Mouse (Mus musculus) embryo, embryonic 10.5 days (tissue): ENCODE measurements around the gene Lepr.
A peak's percentile ranks its signal among the peaks of the same experiment; 100 is the strongest.

ENCODE experiments used
- DNase-seq: peaks from one replicate; pipeline ENCODE4 v3.0.0-alpha.2; 2015; ENCODE audit warnings: low spot score

Gene Lepr

DNA sequence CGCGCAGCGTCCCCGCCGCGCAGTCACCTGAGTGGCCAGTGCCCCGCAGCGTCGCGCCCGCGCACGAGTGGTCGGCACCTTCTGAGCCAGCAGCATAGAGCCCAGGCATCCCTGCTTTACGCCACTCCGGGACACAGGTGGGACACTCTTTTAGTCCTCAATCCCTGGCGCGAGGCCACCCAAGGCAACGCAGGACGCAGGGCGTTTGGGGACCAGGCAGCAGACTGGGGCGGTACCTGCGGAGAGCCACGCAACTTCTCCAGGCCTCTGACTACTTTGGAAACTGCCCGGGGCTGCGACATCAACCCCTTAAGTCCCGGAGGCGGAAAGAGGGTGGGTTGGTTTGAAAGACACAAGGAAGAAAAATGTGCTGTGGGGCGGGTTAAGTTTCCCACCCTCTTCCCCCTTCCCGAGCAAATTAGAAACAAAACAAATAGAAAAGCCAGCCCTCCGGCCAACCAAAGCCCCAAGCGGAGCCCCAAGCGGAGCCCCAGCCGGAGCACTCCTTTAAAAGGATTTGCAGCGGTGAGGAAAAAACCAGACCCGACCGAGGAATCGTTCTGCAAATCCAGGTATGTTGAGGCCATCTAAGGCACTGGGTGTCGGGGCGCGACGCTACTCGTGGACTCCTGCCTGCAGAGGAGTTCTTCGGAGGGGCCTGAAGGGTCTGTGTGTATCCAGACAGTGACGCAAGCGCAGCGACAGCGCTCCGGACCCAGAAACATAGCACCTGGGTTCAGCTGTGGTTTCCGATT lies at the start of gene Lepr:
Gene Lepr, plus strand, starts transcription at position 38 of the 755 bp plus-strand sequence.
- peak; percentile 58 for DNase-seq

DNA sequence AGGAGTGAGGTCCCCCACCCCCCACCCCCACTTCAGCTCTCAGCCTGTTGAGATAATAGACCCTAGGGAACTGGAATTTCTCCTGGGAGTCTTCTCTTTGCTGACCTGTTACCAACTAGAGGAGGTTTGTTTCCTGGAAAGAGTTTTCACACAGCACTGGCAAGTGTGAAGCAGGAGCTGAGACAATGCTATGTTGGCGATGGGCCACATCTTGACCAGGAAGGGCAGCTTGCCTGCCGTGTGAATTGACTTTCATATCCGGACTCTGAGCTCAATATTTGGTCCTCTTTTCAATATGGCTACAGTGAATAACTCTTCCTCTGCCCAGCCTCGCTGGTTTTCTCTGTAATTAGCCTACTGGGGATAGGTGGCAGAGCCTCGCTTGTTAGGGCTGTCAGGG lies 48.0 kb upstream of the Lepr start:
- DNase-seq: no peak

DNA sequence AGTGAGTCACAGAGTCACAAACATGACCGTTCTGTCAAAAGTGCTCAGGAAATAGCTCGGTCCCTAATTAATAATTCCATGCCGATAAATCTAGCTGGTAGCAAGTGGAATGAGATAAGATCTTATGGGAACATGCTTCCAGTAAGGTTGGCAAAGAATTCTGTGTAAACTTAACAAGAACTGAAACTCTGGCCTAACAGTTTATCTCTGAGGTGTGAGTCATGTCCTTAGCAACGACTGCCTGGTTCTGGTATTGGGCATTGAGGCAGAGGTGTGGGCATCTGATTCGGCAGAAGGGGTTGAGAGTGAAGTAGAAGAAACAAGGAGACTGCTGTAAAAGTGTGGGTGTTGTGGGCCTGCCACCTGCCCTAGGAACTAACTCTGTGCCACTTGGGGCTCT lies 47.4 kb upstream of the Lepr start:
- no peak for DNase-seq

DNA sequence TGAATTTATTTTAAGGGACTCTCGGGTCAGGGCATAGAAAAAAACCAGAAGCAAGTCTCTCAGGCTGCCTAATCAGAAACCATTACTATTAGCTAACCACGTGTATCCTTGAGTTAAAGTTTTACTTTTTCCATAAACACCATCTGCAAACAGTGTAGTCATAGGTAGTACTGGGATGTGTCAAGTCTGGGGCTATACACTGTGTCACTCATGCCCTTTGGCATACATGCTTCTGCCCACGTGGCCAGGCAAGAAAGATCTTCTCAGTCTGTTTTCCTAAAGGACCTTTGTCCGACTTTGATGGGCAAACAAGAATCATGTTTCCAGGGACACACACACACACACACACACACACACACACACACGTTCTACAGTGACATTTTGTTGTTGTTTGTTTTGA lies 42.4 kb upstream of the Lepr start:
- no peak for DNase-seq

DNA sequence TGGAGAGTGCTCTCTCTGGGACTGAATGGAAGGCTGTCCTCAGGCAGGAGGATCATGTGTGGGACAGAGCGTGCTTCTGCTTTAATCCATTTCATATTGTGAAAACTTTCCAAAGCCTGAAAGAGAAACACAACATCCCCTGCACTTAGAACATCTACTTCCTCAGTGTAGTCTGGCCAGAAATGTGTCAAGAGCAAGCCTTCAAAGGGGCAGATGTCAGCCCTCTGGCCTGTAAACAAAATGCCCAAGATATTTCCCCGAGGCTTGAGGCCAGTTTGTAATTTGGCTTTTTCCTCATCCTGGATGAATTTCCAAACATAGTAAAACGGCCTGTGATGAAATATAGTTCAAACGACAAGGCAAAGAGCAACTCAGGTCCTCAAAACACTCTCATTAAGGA lies 41.5 kb upstream of the Lepr start:
- no peak for DNase-seq

DNA sequence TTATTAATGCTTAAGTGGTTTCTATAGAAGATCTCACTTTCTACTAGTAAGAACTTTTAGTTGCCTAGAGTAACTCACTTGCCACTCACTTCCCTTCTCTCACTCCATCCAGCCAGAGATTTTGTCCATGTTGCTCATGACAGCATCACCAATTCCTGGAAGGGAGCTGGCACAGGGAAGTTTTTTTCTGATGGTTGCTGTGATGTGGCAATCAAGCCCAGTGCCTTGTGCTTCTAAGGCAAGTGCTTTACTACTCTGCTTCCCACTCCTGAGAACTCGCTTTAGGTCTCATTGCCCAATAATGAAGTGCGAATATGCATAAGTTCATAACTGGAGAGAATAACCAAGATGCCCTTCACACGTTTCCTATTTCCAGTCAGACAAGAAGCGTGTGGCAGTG lies 34.6 kb upstream of the Lepr start:
- no peak for DNase-seq

DNA sequence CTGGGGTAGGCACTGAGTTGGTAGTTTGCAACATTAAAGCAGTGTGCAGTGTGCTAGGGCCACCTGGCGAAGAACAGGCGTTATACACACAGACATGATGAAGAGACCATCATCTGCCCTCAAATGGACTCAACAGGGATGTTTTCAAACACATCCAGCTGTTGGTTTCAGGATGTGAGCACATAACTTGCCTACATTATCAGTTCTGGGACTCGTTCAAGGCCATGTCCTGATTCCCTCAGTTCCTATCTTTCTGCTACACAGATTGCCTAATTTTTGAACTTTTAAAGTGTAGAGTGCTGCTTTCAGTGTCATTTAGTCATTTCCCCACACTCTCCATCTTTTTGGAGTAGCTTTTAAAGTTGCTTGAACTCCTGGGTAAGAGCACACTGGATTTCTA lies 34.1 kb upstream of the Lepr start:
- DNase-seq: no peak

DNA sequence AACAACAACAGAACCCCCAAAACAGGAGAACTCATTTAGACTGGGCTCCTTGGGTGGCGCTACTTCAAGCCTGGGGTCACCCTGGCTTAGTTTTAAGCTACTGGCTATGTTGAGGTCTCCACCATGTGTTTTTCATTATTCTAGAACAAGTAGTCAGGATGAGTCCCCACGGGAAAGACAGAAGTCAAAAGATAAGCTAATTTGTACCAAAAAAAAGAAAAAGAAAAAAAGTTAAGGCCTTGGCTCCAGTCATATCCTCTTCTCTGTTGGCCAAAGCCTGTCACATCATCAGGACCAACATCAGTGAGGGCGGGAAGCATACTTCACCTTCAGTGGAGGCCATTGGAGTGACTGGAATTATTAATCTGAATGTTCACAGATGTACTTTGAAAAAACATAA lies 32.4 kb upstream of the Lepr start:
- no peak for DNase-seq

DNA sequence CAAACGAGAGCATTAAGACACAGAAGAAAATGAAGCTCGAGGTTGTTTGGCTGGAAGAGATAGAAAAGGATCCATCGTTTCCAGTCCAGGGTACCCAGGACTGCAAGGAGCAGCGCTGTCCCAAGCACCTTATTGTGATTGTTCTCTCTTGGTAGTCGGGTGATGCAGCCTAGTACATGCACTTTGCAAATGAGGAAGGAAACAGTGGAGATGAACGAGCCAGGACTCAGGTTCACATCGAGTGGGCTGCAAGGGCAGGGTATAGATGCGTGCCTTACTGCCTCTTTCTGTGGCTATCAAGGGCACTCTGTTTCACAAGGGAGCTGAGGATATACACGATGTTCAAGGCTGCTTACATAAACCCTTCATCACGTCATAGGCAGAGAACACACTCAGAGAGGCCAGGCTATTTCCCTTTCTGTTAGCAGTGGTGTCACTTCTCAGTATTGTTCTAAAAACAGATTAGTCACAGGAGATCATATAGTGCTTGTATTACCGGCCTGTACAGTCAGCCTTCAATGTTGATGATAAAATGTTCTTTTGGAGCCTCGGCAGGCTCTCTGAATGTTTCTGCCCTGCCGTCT lies 30.9 kb upstream of the Lepr start:
- DNase-seq: no peak

DNA sequence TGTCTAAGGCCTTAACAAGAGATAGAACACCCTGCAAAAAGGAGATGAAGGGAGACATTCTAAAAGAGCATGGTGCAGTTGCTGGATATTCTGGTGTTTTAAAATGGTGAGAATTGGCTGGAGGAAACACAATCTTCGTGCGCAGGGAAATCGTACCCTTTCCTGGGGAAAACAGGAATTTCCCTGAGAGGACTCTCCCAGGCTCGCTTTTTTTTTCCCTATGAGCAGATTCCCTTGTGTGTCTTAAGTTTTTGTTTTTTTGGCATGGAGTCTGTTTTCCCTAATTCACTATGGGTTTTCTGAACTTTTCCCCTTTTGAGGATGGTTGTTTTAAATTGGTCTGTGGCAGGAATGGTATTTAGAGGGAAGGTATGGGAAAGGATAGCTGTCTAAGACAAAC lies 28.0 kb upstream of the Lepr start:
- no peak for DNase-seq

DNA sequence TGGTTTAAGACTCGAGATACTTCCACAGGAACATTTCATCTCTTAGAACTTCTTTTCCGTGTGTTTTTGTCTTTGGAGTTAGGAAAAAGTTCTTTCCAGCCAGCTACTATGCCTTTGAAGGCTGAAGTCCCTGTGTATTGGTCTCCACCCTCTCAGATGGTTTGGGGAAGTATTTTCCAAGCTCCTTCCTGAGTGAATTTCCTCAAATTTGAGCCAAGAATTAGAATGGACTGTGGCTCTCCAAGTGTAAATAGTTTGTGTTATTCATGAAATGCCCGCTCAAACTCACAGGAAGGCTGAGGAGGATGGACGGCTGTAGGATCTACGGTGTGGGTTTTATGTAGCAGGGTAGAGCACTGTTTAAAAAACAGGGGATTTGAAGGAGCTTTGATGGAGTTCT lies 27.6 kb upstream of the Lepr start:
- DNase-seq: no peak

DNA sequence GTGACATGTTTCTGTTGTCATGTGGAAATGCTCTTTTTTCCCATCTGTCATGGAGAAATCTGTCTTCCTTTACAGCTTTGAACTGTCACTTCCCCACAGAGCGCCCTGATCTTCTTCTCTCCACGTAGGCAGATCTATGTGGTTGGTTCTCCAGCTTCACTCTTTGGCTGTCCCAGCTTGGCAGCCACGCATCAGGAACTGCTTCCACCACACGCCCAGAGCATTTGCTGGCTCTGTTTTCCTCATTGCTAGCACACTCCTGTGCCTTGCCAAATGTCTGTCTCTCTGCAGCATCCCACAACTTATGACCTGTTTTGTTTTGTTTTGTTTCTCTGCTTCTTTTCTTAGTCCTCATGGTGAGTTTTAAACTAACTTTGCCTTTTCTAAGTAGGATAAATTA lies 24.3 kb upstream of the Lepr start:
- no peak for DNase-seq

DNA sequence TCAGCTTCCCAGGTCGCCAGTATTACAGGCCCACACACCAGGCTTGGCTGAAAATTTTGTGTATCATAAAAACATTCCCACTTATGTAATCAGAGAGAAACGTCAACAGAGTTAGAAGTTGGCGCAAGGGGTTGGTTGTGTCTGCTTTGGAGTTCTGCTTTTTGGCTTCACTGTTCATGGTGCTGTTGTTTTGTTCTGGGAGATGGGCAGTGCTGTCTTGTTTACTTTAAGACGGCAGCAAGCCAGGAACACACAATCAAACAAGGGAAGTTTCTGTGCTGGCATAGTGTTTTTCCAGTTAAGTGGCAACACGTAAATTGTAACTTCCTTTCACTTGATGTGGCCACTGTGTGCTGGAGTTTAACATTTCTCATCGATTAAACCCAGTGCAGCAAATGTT lies 22.7 kb upstream of the Lepr start:
- DNase-seq: no peak

DNA sequence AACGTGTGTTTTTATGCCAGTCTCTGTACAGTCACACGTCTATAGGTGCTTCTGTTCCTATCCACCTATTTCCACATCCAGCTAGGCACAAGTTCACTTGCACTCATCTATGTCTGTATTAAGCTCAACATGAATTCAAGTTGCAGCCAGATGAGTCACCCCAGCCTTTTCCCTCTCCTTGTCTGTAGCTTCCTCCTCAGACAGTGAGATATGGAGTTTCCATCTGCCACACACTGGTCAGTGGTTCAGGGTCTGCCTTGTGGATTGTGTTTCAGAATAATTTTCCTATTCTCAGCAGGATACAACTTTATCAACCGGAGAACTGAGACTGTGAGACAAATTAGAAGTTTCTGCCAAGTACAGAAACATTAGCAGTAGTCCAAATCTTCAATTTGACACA lies 20.0 kb upstream of the Lepr start:
- DNase-seq: no peak

DNA sequence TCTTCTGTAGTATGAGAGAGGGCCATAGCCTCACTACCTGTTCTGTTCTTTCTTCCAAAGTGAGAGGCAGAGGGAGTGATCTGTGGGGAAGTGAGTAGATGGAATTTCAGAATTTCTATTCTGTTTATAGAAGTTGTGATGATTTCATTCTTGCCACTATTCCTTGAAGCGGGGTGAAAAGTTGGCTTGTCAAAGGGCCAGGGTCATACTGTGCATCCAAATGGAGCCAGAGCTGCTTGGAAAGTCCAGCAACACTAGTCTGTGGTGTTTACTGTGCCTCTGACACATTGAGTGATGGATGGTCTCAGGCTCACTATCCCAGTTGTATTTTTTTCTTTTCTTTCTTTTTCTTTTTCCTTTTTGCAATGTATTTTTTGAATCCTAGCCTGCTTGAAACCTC lies 17.8 kb upstream of the Lepr start:
- DNase-seq: no peak

DNA sequence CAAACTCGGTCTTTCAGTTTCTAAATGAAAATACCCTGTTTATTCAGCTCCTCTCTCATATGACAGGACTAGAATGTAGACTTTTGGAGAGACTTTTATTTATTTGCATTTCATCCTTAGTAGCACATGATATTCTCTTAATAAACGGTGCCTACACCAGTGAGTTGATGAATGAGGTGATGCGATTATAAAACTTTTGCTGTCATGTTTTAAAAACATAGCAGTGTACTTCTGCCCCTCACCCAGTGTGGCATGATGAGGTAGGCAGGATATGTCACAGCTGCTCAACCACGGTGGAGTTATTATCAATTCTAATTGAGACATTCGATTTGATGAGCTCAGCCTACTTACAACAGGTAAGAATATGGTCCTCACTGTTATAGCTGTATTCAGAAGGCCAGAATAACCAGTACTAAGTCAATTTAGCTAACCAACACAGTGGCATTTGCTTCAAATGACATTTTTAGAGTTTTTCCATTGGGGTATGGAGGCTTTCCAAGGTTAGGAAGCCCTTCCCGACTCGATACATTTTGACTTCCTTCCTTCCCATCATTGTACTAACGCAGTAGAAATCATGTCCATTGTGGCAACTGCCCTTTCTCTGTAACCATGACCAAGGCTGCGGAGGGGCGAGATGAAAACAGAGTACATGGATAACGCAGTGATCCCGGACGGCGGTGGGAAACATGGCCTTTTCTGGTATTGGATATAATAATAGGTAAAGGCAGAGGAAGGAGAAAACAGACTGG lies 16.1 kb upstream of the Lepr start:
- no peak for DNase-seq

DNA sequence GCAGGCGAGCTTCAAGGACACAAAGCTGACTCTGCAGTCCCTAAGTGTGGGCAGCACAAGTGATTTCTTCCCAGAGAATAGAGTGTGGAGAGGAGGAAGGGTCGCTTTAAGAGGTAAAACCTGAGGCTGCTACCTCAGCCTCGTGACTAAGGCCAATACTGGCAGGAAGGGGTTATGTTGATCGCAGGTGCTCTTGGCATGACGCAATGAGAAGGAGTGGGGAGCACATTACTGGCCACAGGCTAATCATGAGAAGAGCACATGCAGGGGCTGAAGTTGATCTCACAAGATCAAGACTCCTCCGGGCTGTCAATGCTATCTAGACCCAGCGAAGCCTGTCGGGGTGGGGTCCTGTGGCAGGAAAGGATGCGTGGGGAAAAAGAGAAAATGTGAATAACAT lies 11.9 kb upstream of the Lepr start:
- no peak for DNase-seq

DNA sequence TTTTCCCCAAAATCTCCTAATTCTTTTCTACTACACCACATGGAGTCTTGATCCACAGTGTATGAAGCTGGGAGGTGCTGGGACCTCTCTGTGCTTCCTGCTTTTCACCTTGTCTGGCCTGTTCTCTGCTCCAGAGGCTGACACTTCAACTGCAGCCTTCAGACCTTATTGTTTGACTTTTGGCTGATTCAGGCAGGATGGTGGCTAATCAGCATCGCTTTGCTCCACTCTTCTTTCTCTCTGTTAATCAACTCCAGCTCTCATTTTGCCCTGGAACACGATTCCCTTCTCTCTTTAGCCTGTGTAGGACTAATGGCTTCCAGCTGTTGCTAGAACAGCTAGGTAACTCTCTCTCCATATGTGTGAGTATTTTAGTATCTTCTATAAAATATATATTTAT lies 10.0 kb upstream of the Lepr start:
- DNase-seq: peak; percentile 79

DNA sequence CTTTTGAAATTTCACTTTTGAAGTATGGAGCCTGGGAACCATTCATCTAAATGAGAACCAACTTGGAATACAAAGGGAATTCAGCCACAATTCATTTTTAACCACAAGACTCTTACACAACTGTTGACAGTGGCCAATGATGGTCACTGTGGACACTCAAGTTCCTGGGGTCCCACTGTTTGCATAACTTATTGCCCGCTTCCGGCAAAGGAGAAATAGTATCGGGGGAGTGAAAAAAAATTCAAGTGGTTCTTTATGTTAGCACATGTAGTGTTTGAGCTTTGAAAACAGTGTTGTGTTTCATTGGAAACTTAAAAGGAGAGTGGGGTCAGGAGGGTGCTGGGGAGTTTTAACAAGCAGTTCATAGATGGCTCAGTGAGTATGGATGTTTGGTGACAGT lies 9.3 kb upstream of the Lepr start:
- peak; percentile 61 for DNase-seq

DNA sequence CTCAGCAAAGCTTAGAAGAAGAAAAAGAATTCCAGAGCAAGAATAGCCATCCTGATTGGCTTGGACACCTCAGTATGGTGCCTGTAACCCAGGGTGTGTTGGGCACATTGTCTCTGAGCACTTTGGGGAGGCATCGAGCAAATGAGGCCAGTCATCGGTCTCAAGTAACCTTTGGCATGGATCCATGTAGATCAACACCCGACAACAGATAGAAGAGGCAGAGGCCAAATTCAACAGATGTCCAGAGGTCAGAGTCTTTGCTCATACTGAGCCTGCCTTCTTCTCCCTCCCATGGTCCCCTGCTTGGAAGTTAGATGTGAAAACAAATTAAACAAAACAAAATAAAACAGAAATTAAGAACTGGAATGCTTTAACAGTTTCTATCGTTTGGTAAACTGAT lies 6.8 kb upstream of the Lepr start:
- no peak for DNase-seq

DNA sequence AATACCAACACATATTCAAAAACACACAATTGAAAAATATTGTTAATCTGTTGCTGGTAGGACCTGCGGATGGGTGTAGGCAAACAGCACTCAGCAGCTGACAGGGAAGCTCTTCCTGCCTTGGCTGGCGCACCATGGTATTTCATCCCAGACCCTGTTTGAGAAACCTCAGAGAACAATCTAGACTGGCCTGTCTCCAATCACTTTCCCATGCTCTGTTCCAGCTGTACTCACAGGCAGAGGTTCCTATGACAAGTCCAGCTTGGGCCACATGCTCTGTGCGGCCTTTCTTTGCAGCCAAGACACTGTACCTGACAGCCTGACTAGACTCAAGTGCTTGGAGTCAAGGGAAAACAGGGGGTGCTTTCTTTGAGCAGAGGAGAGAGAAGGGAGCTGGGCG lies 6.1 kb upstream of the Lepr start:
- DNase-seq: no peak

DNA sequence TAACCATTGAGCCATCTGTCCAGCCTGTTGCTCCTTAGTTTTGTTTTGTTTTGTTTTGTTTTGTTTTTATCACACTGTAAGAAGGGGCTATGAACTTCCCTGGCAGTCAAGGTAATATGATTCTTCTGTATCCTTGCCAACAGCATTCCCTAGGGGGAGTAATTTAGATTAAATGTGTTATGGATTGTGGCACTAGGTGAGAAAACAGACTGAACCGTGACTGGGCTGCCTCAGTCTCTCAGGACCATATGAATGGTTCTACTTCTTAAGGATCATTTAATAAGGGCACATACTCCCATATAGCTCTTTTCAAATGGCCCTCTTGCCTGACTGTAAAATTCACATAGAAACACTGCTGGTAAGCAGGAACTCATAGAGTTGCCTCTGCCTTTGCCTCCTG lies 4.6 kb upstream of the Lepr start:
- no peak for DNase-seq

DNA sequence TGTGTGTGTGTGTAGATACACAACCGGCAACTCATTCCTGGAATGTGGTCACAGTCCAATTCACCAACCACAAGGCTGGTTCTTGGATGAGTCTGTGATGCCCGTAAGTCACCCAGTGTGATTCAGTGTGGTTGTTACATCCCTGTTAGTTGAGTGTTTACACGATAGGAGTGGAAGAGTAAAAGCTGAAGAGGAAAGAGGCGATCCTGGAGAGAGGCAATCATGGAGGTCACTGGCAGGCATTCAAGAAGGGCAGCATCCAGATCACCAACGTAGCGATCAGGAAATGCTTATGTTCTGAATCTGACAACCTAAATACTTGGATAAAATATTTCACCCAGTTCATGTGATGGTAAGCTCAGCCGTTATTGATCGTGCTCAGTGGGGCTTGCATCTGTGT lies 1.9 kb upstream of the Lepr start:
- DNase-seq: no peak

DNA sequence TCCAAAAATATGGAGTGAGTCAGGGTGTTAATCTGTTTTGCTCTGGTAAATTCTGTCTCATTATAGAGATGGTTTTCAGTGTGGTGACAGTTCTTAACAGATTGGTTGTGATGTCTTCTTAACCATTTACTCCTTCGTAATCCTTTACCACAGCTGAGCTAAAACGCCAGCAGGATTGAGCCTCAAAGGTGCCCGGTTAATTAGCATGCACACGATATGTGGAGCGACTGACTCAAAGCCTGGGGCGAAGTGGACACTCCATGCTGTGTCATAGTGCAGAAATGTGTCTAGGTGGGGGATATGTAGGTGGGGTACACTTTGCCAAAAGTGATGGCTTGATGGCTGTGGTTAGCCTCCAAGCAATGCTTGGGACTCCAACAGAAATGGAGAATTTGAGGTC lies 1.4 kb upstream of the Lepr start:
- DNase-seq: no peak
